In the genomic region with DNA sequence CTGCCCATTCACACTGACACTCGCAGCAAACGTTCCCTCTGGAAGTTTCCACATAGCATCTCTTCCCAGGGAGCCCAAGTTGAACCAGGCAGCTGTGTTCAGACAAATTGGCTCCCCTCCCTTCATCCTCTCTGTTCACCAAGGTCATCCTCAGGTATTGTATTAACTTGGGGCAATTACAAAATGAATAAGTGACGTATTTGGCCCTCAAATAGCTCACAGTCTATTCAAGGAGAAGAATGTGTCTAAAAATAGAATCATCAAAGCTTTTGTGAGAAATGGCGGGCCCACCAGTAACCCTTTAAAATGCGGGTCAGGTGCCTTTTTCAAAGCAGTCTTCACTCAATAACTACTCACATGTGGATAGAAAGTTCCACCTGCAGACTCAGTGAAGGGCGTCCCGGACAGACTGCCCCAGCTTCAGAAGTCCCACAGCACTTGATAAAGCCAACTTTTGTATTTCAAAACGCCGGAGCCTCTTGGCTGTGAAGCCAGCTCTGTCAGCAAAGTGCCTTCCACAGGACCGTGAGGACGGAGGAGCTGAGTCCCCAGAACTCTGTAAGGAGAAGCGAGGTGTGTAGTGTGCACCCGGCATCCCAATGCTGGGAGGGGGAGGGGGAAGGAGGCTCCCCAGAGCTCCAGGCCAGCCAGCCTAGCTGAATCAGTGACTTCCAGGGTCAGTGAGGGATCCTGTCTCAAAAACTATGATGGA, we compare ENCODE assay signal across 9 mouse cellular contexts.
DNase-seq lines count a peak whose midpoint lies in the region; ATAC-seq and TF ChIP-seq lines count a peak whose summit lies in the region.
"Had no signal": no experiment of that assay in that cellular context is flagged by ENCODE, and none has a peak within 500 bp of the region (broad histone marks: within the 10 kb centered on the region; RNA-seq: fewer than 3 reads in every experiment).

No protein-coding gene starts in this region.

- H3K4me3 ChIP-seq in ES-Bruce4 (ENCODE audit: low read depth, low read length), result no peak overlapping the region
- H3K4me3 ChIP-seq in heart, embryonic 12.5 days, result peak overlapping the region; percentile 32

- no peak for TF ChIP-seq POLR2A in ES-Bruce4 (IDR thresholded peaks at IDR 0.05; ENCODE audit: insufficient read depth, low read length)

- no peaks in the 10 kb centered on the region for H3K36me3 ChIP-seq in ES-Bruce4 (ENCODE audit: control insufficient read depth, insufficient read depth, low read length, poor library complexity, severe bottlenecking)
- H3K36me3 ChIP-seq in heart, embryonic 12.5 days, result no peaks in the 10 kb centered on the region

- no peaks in the 10 kb centered on the region for H3K27me3 ChIP-seq in ES-Bruce4 (ENCODE audit: control insufficient read depth, insufficient read depth, low read length, poor library complexity, severe bottlenecking)
- no peaks in the 10 kb centered on the region for H3K27me3 ChIP-seq in heart, embryonic 12.5 days (replicated peaks)

- TF ChIP-seq CTCF in ES-Bruce4 (IDR thresholded peaks at IDR 0.05; ENCODE audit: low read depth, low read length), result no peak

- 0 out of 2 replicates have a peak, but pooled peaks have one; percentile 3 for TF ChIP-seq EP300 in ES-Bruce4 (IDR thresholded peaks at IDR 0.05; ENCODE audit: insufficient read depth, low read depth, low read length)

- peak overlapping the region; percentile 51 for H3K4me2 ChIP-seq in heart, embryonic 12.5 days

- H3K9ac ChIP-seq in ES-Bruce4 (ENCODE audit: low read depth, poor library complexity, severe bottlenecking), result no peak overlapping the region
- H3K9ac ChIP-seq in heart, embryonic 12.5 days, result peak overlapping the region; percentile 67

- no peaks in the 10 kb centered on the region for H3K4me1 ChIP-seq in ES-Bruce4 (ENCODE audit: control insufficient read depth, insufficient read depth, low read length)
- H3K4me1 ChIP-seq in heart, embryonic 12.5 days (replicated peaks), result peaks cover 70% of the 10 kb centered on the region

- no peak overlapping the region for H3K27ac ChIP-seq in ES-Bruce4 (ENCODE audit: insufficient read depth, low read length)
- H3K27ac ChIP-seq in heart, embryonic 12.5 days (ENCODE audit: poor library complexity, severe bottlenecking), result peak overlapping the region; percentile 88

- DNase-seq in adrenal gland, adult 2 months, result peak; percentile 33
- DNase-seq in adrenal gland, adult 18-20 months (ENCODE audit: low spot score in 2 of 2), result no peak
- peak; percentile 21 to 30 for DNase-seq in heart, adult 9 months (ENCODE audit: low spot score in 2 of 2)
- DNase-seq in heart, adult 11 months, result no peak
- DNase-seq in adipocyte (ENCODE audit: low spot score), result no peak
- DNase-seq: cerebellum, adult 9-11 months had no signal

- WGBS in heart, embryonic 12.5 days, result 41% methylated on average over 13 of the region's 13 CpGs

- H3K9me3 ChIP-seq in ES-Bruce4 (replicated peaks; ENCODE audit: control insufficient read depth, insufficient read depth, low read length, poor library complexity, severe bottlenecking), result no peaks in the 10 kb centered on the region
- H3K9me3 ChIP-seq in heart, embryonic 12.5 days (replicated peaks), result no peaks in the 10 kb centered on the region

- ATAC-seq in heart, embryonic 12.5 days (ENCODE audit: insufficient number of reproducible peaks, low FRiP score), result no peak
- ATAC-seq in erythroblast, adult 5-6 weeks (replicated peaks; ENCODE audit: low FRiP score, poor library complexity, severe bottlenecking), result no peak

Comparison
In these comparisons a context has a peak if more than half of its experiments do, and no peak if none do; other contexts are left out.
1. DNase-seq: peak in adrenal gland, adult 2 months (single experiment) and heart, adult 9 months (2 of 2); none in adrenal gland, adult 18-20 months (0 of 2), heart, adult 11 months (single experiment) and adipocyte (single experiment).